Mouse (Mus musculus) cerebellum, adult 11-12 months (tissue): Measurements from ENCODE around the gene Nphp4.

ENCODE experiments used
- DNase-seq: peaks from one replicate; pipeline ENCODE4 v3.0.0; 2022

Nphp4 gene

GRCm38 (mm10) chr4:152568662-152569395 is 92.3 kb downstream of the Nphp4 start:
- DNase-seq, result no peak

DNA sequence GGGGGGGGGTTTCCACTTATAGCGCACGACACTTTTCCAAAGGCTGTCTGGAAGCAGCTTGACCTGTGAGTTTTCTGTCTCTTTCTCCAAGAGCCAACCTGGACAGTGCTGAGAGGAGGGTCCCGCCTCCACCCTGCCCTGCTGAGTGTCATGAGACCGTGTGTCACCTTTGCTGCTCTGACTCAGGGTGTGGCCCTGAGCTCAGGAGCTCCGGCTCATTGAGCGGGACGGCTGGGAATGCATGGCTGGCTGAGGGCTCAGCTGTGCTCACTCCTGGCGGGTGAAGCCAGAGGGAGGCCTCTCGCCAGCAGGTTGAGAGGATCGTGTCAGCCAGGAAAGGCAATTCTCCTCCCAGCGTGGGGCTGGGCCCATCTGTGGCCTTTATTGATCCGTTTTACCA is 97.8 kb downstream of the Nphp4 start:
- DNase-seq, result no peak

DNA sequence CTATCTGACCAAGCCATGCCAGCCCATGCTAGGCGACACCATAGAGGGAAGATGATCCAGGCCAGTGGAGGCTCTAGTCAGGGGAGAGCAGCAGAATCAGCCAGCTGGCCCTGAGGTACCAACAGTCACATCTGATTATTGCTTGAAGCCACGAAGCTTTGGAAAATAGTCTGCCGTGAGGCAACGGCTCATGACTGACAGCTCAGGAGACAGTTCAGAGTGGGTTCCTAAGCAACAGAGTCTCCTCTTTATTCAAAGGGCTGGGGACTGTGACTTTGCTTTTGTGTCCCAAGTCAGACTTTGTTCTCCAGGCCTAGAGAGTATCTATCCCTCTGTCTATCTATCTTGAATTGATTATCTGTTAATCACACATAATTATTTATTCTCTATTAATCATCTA is 100.3 kb downstream of the Nphp4 start:
- no peak for DNase-seq

DNA sequence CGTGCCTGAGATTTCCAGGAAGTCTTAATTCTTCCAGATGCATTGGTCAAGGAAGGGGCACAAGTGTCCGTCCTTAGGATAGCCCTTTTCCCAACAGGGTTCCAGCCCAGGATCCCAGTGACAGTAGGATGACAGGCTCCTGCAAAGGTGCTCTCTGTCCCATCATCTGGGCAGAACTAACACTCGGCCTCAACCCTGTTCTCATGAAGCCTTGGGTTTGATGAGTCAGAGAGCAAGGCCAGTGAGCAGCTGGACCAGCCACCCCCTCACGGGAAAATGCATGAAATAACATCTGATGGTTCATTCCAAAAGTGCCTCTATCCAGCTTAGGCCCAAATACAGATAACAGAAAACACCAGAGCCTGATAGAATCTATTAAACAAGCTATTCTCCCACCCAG is 103.5 kb downstream of the Nphp4 start:
- DNase-seq, result no peak

DNA sequence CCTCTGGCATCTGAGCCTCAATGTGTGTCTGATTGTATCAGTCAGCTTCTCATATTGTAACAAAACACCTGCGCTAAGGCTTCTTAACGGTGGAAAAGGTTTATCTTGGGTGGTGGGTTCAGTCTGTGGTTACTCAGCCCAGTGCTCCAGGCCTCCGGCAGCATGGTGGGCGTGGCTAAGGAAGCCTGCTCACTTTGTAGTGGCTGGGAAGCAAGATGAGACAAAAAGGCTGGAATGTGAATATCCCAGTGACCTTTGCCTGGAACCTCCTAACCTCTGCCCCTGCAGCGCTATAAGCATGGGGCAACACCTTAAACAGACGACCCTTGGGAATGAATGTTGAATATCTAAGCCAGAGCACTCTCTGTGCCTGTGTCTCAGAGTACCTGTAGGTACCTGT is 105.7 kb downstream of the Nphp4 start:
- DNase-seq, result no peak

DNA sequence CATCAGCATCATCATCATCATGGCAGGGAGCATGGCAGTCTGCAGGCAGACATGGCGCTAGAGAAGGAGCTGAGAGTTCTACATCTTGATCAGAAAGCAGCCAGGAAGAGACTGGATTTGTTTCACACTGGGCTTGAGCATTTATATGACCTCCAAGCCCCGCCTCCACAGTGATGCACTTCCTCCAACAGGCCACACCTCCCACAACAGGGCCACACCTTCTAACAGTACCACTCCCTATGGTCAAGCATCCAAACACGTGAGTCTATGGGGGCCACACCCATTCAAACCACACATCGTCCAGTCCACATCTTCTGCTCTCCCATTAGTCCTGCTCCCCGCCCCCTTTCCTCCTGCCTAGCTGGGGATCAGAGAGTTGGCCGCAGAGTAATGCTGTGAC is 107.1 kb downstream of the Nphp4 start:
- DNase-seq, result no peak

- no peak for DNase-seq
These were observed 109.0 kb downstream of the Nphp4 start for GRCm38 (mm10) chr4:152585526-152585925.

GRCm38 (mm10) chr4:152586175-152586574 is 109.7 kb downstream of the Nphp4 start:
- DNase-seq, result no peak

DNA sequence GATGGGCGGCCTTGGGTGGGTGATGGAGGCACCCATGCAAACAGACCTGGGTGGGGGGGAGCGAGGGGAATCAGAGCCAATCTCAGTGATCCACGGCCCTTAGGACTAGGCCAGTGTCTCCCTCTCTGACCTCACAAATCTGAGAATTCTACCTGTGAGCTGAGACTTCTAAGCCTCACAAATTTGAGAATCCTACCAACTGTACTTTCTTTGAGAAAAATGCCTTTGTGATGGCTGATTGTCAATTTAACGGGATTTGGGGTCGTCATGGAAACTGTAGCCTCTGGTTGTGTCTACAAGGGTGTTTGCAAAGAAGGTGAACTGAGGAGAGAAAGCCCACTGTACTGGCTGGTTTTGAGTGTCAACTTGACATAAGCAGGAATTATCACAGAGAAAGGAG is 127.8 kb downstream of the Nphp4 start:
- no peak for DNase-seq

GRCm38 (mm10) chr4:152609196-152609595 is 132.7 kb downstream of the Nphp4 start:
- no peak for DNase-seq

- no peak for DNase-seq
These were observed 133.5 kb downstream of the Nphp4 start for GRCm38 (mm10) chr4:152610026-152610425.
